In genomic region chr11:68399548-68400020, GRCm38 (mm10) we compare ENCODE assay signal across 8 mouse cellular contexts. TPM values are rescaled to one million over a fixed set of nuclear protein-coding genes. Genes with fewer than 3 reads are reported as not detected.
DNase-seq lines count a peak whose midpoint lies in the region; ATAC-seq and TF ChIP-seq lines count a peak whose summit lies in the region.

No protein-coding gene starts in this region.

- H3K27ac ChIP-seq in liver, adult 2 months (replicated peaks; ENCODE audit: insufficient read depth, low read depth, low read length), result no peak overlapping the region
- H3K27ac ChIP-seq in limb, embryonic 14.5 days (replicated peaks; ENCODE audit: low read depth, low read length), result no peak overlapping the region

- 0 out of 2 replicates have a peak, but pooled peaks cover 4% of the 10 kb centered on the region for H3K9me3 ChIP-seq in limb, embryonic 14.5 days (ENCODE audit: control insufficient read depth, low read length)

- 4% methylated on average over 47 of the region's 47 CpGs for WGBS in liver, adult 2 months
- WGBS in limb, embryonic 14.5 days, result under 1% methylated on average over 40 of the region's 47 CpGs

- intact Hi-C loops in heart, postnatal 36 days (cut with DNase I), result no loop called here

- 0 out of 2 replicates have a peak, but pooled peaks have one; percentile 7 for ATAC-seq in limb, embryonic 14.5 days (ENCODE audit: low FRiP score, low read depth)
- ATAC-seq in activated CD4-positive, CD25-positive, alpha-beta regulatory T cell, adult 4 months, result no peak

- TF ChIP-seq CTCF in liver, adult 2 months (IDR thresholded peaks at IDR 0.05; ENCODE audit: low read depth, low read length), result no peak

- TF ChIP-seq POLR2A in liver, adult 2 months (IDR thresholded peaks at IDR 0.05; ENCODE audit: extremely low read depth, insufficient read depth, low read length), result no peak
- TF ChIP-seq POLR2A in limb, embryonic 14.5 days (IDR thresholded peaks at IDR 0.05; ENCODE audit: borderline replicate concordance, extremely low read depth, insufficient read depth, insufficient read length), result no peak

- no peak overlapping the region for H3K9ac ChIP-seq in liver, adult 2 months (ENCODE audit: low read depth, low read length)
- H3K9ac ChIP-seq in limb, embryonic 14.5 days (ENCODE audit: low read depth, low read length, severe bottlenecking), result peak overlapping the region; percentile 45

- H3K4me3 ChIP-seq in liver, adult 2 months (ENCODE audit: insufficient read depth, low read depth, low read length), result peak overlapping the region; percentile 24; the same call in 1 of the 2 replicates
- H3K4me3 ChIP-seq in limb, embryonic 14.5 days (replicated peaks; ENCODE audit: low read length), result peak overlapping the region; percentile 52

- H3K36me3 ChIP-seq in liver, adult 2 months (ENCODE audit: control insufficient read depth, insufficient read depth, low read length), result no peaks in the 10 kb centered on the region
- no peaks in the 10 kb centered on the region for H3K36me3 ChIP-seq in limb, embryonic 14.5 days (ENCODE audit: control insufficient read depth, insufficient read depth, low read length)

- no peak for DNase-seq in liver, adult 2 months (ENCODE audit: extremely low read depth, low read depth, low spot score)
- no peak for DNase-seq in liver
- DNase-seq in embryo, embryonic 9.5 days (ENCODE audit: extremely low spot score), result peak; percentile 82
- peak; percentile 19 to 32 for DNase-seq in heart, postnatal 36 days
- DNase-seq in limb, embryonic 14.5 days (ENCODE audit: low spot score), result no peak
- DNase-seq in right cerebral cortex, postnatal 10 days (ENCODE audit: low spot score in 2 of 2), result peak; percentile 51 to 63
- no peak for DNase-seq in urinary bladder, adult 18-20 months (ENCODE audit: low spot score in 2 of 2)

- H3K4me1 ChIP-seq in liver, adult 2 months (ENCODE audit: control insufficient read depth, insufficient read depth, low read length), result peaks cover 2% of the 10 kb centered on the region; the same call in 1 of the 2 replicates
- H3K4me1 ChIP-seq in limb, embryonic 14.5 days (ENCODE audit: control insufficient read depth, insufficient read depth, low read length), result peaks cover 9% of the 10 kb centered on the region

- no peaks in the 10 kb centered on the region; the same call in none of the 2 replicates for H3K27me3 ChIP-seq in liver, adult 2 months (ENCODE audit: control insufficient read depth, insufficient read depth, low read length)
- peaks cover 79% of the 10 kb centered on the region for H3K27me3 ChIP-seq in limb, embryonic 14.5 days (ENCODE audit: control insufficient read depth, insufficient read depth, low read length)

- H3K79me2 ChIP-seq in liver, adult 2 months (ENCODE audit: control insufficient read depth, insufficient read depth, low read length), result no peaks in the 10 kb centered on the region

- H3K4me2 ChIP-seq in limb, embryonic 14.5 days (replicated peaks; ENCODE audit: low read depth, low read length, severe bottlenecking), result peak overlapping the region; percentile 95

RNA-seq across cellular contexts. Expression of gene Ntn1, which starts 1.0 kb away (rescaled TPM):
- total RNA-seq in liver, adult 2 months (2014; rRNA removed), result 4.9 and 7.2 TPM in 2 replicates
- polyA plus RNA-seq in liver, adult 2 months (2012; rRNA removed), result 5.5 and 7.8 TPM in 2 replicates
- 10 to 100 TPM; 55.4 to 61.8 TPM for total RNA-seq in heart, postnatal 36 days (2021)
- 18.5 and 22.0 TPM in 2 replicates for polyA plus RNA-seq in limb, embryonic 14.5 days (2012; rRNA removed)
- polyA plus RNA-seq in limb, embryonic 14.5 days (2014; fragmentation: Nextera tagmentation; extraction: Ambion mirVana), result 3.5 and 4.7 TPM in 2 replicates
- under 1 TPM; 0.17 to 0.41 TPM for polyA plus RNA-seq in activated CD4-positive, CD25-positive, alpha-beta regulatory T cell, adult 4 months (2017; shearing (Covaris generic))

RNA-seq across cellular contexts. Expression of gene Pik3r5, which starts 32.3 kb away (rescaled TPM):
- 0.28 and 1.2 TPM in 2 replicates for total RNA-seq in liver, adult 2 months (2014; rRNA removed)
- 0.29 and 0.77 TPM in 2 replicates for polyA plus RNA-seq in liver, adult 2 months (2012; rRNA removed)
- total RNA-seq in heart, postnatal 36 days (2021), result 1 to 10 TPM in 1 of 2 experiments, under 1 TPM in 1; 0.67 to 1.7 TPM
- polyA plus RNA-seq in limb, embryonic 14.5 days (2012; rRNA removed), result 1.2 and 1.5 TPM in 2 replicates
- polyA plus RNA-seq in limb, embryonic 14.5 days (2014; fragmentation: Nextera tagmentation; extraction: Ambion mirVana), result 0.52 and 0.95 TPM in 2 replicates
- polyA plus RNA-seq in activated CD4-positive, CD25-positive, alpha-beta regulatory T cell, adult 4 months (2017; shearing (Covaris generic)), result 10 to 100 TPM; 17.1 to 20.0 TPM

Comparison
In these comparisons a context has a peak if more than half of its experiments do, and no peak if none do; other contexts are left out.
1. DNase-seq: peak in embryo, embryonic 9.5 days (single experiment), heart, postnatal 36 days (2 of 2) and right cerebral cortex, postnatal 10 days (2 of 2); none in liver, adult 2 months (single experiment), liver (single experiment), limb, embryonic 14.5 days (single experiment) and urinary bladder, adult 18-20 months (0 of 2).
2. RNA of gene Pik3r5, which starts 32.3 kb away (polyA plus RNA-seq): 17.1 to 20.0 TPM in activated CD4-positive, CD25-positive, alpha-beta regulatory T cell, adult 4 months; 0.52 to 1.5 TPM in limb, embryonic 14.5 days and 0.29 to 0.77 TPM in liver, adult 2 months; every median in the first group is over 4 times any median in the second.